Mouse (Mus musculus): ENCODE measurements around the gene Hnf1a.

The Hnf1a gene

DNA sequence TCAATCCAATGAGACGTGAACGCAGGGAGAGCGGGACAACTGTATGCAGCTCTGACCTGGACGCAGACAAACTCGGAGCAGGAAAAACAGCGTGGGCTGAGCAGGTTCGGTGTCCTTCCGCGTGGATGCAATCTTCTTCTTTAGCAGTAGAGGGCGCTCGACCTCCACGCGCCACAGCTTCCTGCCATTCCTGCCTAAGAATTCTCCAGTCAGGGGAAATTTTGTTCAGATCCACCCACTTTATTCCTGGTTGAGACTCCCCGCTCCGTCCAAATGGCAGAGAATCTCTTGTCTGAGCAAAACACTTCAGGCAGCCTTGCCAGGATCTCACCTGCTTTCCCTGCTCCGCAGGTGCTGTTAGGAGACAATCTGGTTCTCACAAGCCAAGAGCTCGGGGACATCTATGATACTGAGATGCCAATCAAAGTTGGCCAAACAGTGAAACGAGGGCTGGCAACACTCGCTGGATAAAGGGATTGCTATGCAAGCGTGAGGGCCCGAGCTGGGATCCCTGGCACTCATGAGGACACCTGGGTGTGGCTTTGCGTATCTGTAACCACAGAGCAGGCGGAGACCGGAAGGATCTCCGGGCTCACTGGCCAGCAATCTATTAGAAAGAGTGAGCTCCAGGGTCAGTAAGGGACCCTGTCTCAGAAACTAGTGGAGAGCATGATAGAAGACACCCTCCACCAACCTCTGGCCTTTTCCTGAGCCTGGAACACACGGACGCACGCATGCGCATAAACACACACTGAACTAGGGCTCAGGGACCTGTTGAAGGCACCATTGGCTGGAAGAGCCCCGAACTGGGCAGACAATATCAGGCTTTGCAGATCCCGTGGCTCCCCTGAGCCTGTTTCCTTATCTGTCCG is 8.6 kb upstream of the Hnf1a start:
- DNase-seq (ENCODE audit: low read depth): peak; percentile 40

DNA sequence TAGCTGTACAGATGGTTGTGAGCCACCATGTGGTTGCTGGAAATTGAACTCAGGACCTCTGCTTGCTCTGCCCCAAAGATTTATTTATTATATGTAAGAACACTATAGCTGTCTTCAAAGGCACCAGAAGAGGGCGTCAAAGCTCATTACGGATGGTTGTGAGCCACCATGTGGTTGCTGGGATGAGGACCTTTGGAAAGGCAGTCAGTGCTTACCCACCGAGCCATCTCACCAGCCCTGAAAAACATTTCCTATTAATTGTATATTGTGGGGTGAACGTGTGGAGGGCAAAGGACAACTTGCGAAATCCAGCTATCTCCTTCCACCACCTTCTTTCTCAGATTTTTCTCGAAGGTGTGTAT is 8.0 kb upstream of the Hnf1a start:
- DNase-seq (ENCODE audit: low read depth): peak; percentile 26

- no peak for DNase-seq (ENCODE audit: low read depth)
These were observed 7.6 kb upstream of the Hnf1a start for GRCm38 (mm10) chr5:114978473-114978872.

DNA sequence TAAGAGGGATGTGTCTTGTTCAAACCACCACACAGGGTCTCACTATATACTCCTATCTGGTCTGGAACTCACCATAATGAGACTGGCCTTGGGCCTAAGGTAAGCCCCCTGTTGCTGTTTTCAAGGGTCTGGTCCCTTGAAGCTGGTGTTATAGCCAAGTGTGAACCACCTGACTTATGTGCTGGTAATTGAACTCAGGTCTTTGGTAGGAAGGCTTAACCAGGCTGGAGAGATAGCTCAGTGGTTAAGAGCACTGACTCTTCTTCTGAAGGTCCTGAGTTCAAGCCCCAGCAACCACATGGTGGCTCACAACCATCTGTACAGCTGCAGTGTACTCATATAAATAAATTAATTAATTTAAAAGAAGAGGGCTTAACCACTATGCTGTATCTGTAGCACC is 6.0 kb upstream of the Hnf1a start:
- no peak for DNase-seq (ENCODE audit: low read depth)

DNA sequence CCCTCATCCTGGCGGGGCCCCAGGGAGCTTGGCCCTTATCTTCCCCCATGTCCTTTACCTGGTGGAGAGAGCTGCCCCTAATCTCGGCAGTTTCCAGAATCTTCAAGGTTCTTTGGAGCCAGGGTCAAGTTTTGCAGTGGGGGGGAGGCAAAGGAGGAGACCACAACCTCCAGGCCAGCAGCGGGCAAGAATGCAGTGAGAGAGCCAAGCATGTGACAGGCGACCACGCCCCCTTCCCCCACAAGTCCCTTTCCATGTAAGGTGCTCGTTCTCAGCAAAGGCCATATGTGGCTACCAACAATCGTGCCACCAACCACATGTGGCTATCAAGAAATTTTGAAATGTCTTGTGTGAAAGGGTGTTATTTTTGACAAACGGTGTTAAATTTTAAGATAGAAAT is 2.2 kb upstream of the Hnf1a start:
- DNase-seq (ENCODE audit: low read depth): no peak

DNA sequence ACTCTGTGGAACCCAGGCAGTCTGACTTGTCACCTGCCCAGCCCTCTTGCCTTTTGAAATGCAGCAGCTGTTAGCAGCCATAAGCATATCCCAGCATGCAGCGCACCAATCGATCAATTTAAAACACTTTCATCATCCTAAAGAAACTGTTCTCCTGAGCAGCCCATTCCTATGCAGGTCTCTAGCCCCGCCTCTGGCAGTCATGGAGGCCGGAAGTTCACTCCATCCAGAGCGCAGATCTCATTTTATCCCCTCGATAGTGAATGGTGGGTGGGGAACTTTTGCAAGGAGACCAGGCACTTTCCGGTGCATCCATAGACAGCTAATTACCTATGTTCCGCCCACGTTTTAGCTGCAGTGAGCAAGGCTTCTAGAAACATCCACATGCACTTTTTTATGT is 1.3 kb upstream of the Hnf1a start:
- no peak for DNase-seq (ENCODE audit: low read depth)

GRCm38 (mm10) chr5:114969609-114970215 is 1.2 kb downstream of the Hnf1a start:
- DNase-seq (ENCODE audit: low read depth): no peak

DNA sequence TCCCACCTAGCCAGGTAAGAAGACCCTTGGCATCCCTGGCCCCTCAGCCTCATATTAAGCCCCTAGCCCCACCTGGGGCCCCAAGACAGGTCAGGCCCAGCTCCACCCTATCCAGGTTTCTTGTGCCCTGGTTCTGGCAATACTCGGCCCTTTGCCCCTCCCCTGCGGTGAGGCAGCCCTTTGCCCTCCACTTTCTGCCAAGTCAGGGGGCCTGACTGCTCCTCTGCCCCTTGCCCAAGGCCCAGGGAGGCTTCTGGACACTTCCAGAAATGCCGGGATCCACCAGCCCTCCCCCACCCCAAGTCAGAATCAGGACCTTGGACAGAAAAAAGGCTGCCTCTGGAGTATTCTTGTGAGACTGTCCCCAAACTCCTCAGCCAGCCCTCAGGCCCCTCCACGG is 1.8 kb downstream of the Hnf1a start:
- DNase-seq (ENCODE audit: low read depth): no peak

DNA sequence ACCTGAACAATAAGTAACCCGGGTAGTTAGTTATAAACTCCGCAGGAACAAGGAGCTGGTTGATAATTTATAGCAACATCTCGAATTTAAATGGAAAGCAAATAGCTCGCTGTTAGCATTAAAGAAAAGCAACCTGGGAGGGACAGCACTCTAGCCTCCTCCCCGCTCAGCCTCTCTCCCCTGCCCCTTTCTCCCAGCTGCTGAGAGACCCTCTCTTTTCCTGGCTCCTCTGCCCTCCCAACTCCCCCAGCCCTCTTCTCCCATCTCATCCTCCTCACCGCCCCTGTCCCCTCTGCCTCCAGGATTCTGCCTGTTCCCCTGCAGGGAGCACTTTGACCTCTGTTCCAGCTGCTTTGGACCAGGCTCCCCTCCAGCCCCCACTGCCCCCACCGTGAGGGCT is 2.2 kb downstream of the Hnf1a start:
- no peak for DNase-seq (ENCODE audit: low read depth)

DNA sequence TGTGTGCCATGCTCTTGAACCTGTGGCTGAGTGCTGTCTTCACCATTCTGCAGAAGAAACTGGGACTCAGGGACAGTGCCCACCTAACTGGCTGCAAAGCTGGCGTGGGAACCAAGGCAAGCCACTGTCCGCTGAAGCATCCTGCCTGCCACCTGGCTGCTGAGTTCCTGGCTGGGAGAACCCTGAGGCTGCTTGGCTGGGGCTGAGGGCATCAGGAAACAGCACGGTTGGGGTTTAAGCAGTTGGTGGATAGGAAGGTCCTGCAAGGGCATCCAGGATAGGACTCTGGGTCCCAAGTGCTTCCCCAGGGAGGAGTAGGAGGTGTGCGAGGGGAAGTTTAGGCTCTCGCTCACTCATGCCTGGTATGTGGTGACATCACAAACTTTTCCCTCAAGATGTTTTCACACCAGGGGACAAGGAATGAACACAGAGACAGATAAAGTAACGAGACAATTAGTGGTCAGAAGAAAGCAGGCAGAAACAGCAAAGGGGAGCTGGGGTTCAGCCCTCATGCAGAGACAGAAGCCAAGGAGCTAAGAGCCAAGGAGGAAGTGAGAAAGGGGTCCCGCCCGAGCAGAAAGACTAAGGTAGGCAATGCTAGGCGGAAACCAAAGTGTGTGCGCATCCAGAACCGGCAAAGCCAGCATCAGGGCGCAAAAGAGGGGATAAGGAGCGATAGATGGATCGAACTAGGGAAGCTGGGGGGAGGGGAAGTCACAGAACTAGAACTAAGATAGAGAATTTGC is 3.2 kb downstream of the Hnf1a start:
- DNase-seq (ENCODE audit: low read depth): no peak

GRCm38 (mm10) chr5:114964967-114965898 is 5.7 kb downstream of the Hnf1a start:
- no peak for DNase-seq (ENCODE audit: low read depth)

- no peak for DNase-seq (ENCODE audit: low read depth)
These were observed 6.5 kb downstream of the Hnf1a start for GRCm38 (mm10) chr5:114964315-114964966.

DNA sequence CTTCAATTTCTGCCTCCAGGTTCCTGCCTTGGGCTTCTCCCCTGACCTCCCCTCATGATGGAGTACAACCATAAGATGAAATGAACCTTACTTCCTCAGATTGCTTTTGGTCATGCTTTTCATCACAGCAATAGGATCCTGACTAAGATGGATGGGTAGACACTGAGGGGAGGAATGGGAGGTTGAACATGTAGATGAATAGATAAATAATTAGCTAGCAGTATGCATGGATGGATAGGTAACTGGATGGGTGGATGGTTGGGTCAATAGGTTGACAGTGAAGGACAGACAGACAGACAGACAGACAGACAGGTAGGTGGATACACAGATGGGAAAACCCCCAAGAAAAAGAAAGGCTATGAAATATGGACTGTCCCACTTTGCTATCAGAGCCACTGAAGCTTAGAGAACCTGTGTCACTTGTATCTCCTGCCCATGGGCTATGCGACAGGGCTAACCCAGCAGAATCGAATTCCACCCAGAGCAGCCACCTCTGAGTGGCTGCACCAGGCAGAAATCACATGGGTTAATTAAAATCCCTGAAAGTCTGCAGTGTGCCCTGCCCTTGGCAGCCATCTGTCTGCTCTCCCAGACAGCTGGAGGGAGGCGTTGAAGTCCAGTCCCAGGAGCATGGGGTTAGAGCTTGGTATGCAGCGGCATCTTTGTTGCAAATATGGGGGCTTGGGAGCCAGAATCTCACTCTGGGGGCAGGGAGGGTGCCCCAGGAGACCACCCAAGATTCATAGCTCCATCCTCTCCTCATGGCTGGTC is 9.1 kb downstream of the Hnf1a start:
- no peak for DNase-seq (ENCODE audit: low read depth)

DNA sequence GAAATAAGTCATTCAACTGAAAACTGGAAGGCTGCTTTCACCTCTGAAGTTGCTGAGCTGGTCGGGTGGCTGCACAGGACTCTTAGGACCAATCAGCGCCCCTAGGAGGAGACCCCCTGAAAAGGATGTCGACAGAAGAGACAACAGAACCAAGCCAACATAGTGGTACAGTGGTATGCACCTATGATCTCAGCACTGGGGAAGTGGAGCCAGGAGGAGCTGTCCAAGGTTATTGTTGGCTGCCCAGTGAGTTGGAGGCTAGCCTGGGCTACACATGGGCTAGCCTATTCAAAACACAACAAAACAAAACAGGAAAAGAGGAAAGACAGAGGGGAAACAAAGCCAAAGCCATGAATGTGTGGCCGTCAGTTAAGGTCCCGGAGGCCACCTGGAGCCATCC is 12.8 kb downstream of the Hnf1a start:
- DNase-seq (ENCODE audit: low read depth): no peak

DNA sequence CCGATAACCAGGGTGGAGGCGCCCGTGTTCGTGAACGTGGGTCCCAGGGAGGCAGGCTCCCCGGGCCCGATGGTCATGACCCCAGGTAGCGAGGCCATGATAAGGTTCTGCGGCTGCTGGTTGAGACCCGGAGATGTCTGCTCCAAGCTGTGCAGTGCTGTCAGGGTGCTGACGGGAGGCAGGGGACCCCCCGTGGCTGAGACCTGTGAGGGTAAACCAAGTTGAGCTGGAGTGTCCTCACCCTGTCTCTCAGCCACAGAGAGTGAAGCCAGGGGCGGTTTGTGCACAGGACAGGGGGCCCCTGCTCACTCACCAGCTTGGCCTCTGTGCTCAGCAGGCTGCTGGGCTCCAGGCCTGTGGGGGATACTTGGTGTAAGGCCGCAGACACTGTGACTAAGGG is 17.6 kb downstream of the Hnf1a start:
- DNase-seq (ENCODE audit: low read depth): no peak

DNA sequence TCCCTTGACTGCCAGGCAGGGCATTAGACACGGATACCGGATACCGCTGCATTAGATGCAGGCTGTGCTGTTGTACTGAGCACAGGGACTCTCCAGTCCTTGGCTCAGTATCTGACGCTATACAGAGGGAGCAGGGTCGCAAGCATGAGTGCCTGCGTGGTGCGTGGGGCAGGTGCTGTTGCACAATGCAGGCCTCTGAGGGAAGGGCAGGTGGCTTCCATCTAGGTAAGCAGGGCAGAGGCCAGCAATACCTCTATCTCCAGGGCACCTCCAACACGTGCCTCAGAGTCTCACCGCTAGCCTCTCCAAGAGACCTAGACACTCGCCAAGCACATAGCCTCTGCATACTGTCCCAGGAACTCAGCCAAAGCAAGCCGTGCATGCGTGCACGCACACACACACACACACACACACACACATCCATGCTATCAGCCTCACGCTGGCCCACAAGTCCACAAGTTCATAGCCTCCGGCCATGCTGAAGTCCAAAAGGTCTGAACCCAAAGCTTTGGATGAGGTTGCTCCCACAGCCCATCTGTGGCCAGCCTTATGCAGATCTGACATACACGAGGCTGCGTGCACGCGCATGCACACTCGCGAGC is 19.5 kb downstream of the Hnf1a start:
- no peak for DNase-seq (ENCODE audit: low read depth)

- DNase-seq (ENCODE audit: low read depth): no peak
These were observed 20.2 kb downstream of the Hnf1a start for GRCm38 (mm10) chr5:114950669-114951068.

DNA sequence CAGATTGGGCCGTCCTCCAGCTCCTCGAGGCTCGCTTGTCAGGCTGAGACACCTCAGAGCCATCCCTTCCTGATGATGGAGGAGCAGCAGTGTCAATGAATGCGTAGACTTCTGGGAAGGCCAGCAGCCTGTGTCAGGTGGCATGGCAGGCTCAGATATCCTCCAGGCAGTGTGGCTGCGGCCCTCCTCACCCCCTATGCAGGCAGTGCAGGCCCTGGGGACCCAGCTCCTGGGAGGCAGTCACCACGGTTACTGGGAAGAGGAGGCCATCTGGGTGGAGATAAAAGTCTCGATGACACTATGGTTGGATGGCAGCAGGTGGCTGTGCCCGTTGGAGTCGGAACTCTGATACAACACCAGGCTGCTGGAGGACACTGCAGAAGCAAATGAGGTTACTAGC is 21.1 kb downstream of the Hnf1a start:
- no peak for DNase-seq (ENCODE audit: low read depth)

DNA sequence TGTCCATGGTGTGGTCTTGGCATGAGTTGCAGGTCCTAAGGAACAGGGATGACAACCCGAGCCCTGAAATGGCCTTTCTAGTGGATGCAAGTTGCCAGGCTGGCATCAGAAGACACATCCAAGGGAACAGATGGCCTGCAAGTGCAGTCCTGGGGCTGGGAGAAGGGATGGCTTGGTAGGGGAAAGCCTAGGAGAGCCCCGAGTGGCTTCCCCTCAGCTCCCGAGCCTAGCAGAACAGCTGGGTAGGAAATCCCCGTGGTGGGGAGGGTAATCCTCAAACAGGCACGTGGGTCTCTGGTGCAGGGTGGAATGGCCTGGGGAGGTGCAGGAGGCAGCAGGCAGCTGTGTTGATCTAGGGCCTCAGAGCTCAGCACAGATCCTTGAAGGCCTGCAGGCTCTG is 21.6 kb downstream of the Hnf1a start:
- no peak for DNase-seq (ENCODE audit: low read depth)

- DNase-seq (ENCODE audit: low read depth): peak; percentile 44
These were observed 22.0 kb downstream of the Hnf1a start for GRCm38 (mm10) chr5:114948891-114949290.

All from fibroblast of lung, adult 2 months (primary cell).